Mouse (Mus musculus): ENCODE data around the gene Epgn. TPM values are rescaled to one million over a fixed set of nuclear protein-coding genes. Genes with fewer than 3 reads are reported as not detected.

Gene Epgn
- total and polyA plus RNA-seq, 3 experiments: not detected

GRCm38 (mm10) chr5:91023114-91023513 lies 4.2 kb upstream of the Epgn start:
- Histone ChIP-seq H3K4me1 (ENCODE audit: control insufficient read depth in 1 of 2, insufficient read depth in 2 of 2, low read length in 2 of 2) (no peaks in the 10 kb centered on the region), H3K27ac (ENCODE audit: control insufficient read depth, low read depth, low read length) (no peak overlapping the region), H3K79me2 (ENCODE audit: control insufficient read depth, insufficient read depth, low read length, poor library complexity) (no peaks in the 10 kb centered on the region), H3K36me3 (ENCODE audit: control insufficient read depth in 1 of 2, insufficient read depth in 2 of 2, low read length in 2 of 2) (no peaks in the 10 kb centered on the region), H3K4me3 (ENCODE audit: control insufficient read depth in 1 of 2, insufficient read depth in 1 of 2, low read depth in 2 of 2, low read length in 2 of 2) (no peak overlapping the region), H3K9ac (ENCODE audit: control insufficient read depth, low read depth, low read length, poor library complexity, severe bottlenecking) (no peak overlapping the region), H3K27me3 (ENCODE audit: control insufficient read depth in 1 of 2, insufficient read depth in 2 of 2, low read length in 2 of 2) (no peaks in the 10 kb centered on the region), H3K9me3 (replicated peaks; ENCODE audit: insufficient read depth, low read length) (no peaks in the 10 kb centered on the region)
- no peak for DNase-seq (ENCODE audit: low read depth, low spot score)
- no peak for TF ChIP-seq MYB (IDR thresholded peaks at IDR 0.05; ENCODE audit: low read depth, low read length)
- no peak for TF ChIP-seq TBP (IDR thresholded peaks at IDR 0.05; ENCODE audit: low read depth, low read length)
- TF ChIP-seq POLR2A (IDR thresholded peaks at IDR 0.05; ENCODE audit: control insufficient read depth in 1 of 2, insufficient read depth in 1 of 2, low read depth in 1 of 2, low read length in 2 of 2, poor library complexity in 1 of 2): no peak
- TF ChIP-seq USF1 (IDR thresholded peaks at IDR 0.05; ENCODE audit: low read depth, low read length): no peak
- TF ChIP-seq CTCF (IDR thresholded peaks at IDR 0.05 in 2 of 3, conservative IDR thresholded peaks at IDR 0.05 in 1 of 3; ENCODE audit: control insufficient read depth in 1 of 3, insufficient read depth in 1 of 3, low read depth in 2 of 3, low read length in 3 of 3, poor library complexity in 1 of 3, severe bottlenecking in 1 of 3): no peak
- TF ChIP-seq POLR2AphosphoS2 (IDR thresholded peaks at IDR 0.05; ENCODE audit: low read length): no peak
- TF ChIP-seq NELFE (IDR thresholded peaks at IDR 0.05; ENCODE audit: low read depth, low read length): no peak
- no peak for TF ChIP-seq TCF12 (IDR thresholded peaks at IDR 0.05; ENCODE audit: low read depth, low read length)
- no peak for TF ChIP-seq HCFC1 (IDR thresholded peaks at IDR 0.05; ENCODE audit: low read depth, low read length)
- TF ChIP-seq KAT2A (conservative IDR thresholded peaks at IDR 0.05; ENCODE audit: low read depth, low read length): no peak
- TF ChIP-seq UBTF (IDR thresholded peaks at IDR 0.05; ENCODE audit: borderline replicate concordance, insufficient read depth, low read depth, low read length): no peak
- no peak for TF ChIP-seq MEF2A (IDR thresholded peaks at IDR 0.05; ENCODE audit: extremely low read depth, insufficient replicate concordance, low read depth, low read length, poor library complexity, severe bottlenecking)
- no peak for TF ChIP-seq MAZ (IDR thresholded peaks at IDR 0.05; ENCODE audit: low read depth, low read length)
- TF ChIP-seq ZC3H11A (IDR thresholded peaks at IDR 0.05; ENCODE audit: low read depth, low read length): no peak

GRCm38 (mm10) chr5:91027840-91028239 lies 576 bp downstream of the Epgn start:
- no peak for TF ChIP-seq ELF1 (IDR thresholded peaks at IDR 0.05; ENCODE audit: low read depth, low read length)
- no peak for TF ChIP-seq MEF2A (IDR thresholded peaks at IDR 0.05; ENCODE audit: extremely low read depth, insufficient replicate concordance, low read depth, low read length, poor library complexity, severe bottlenecking)
- no peak for TF ChIP-seq TBP (IDR thresholded peaks at IDR 0.05; ENCODE audit: low read depth, low read length)
- no peak for TF ChIP-seq NRF1 (IDR thresholded peaks at IDR 0.05; ENCODE audit: insufficient read depth, low read depth, low read length, poor library complexity, severe bottlenecking)
- TF ChIP-seq BHLHE40 (IDR thresholded peaks at IDR 0.05; ENCODE audit: borderline replicate concordance, low read depth, low read length): no peak
- DNase-seq (ENCODE audit: low read depth, low spot score): no peak
- Histone ChIP-seq H3K79me2 (ENCODE audit: control insufficient read depth, insufficient read depth, low read length, poor library complexity) (no peaks in the 10 kb centered on the region), H3K27ac (ENCODE audit: control insufficient read depth, low read depth, low read length) (no peak overlapping the region), H3K27me3 (ENCODE audit: control insufficient read depth in 1 of 2, insufficient read depth in 2 of 2, low read length in 2 of 2) (no peaks in the 10 kb centered on the region), H3K9me3 (replicated peaks; ENCODE audit: insufficient read depth, low read length) (no peaks in the 10 kb centered on the region), H3K36me3 (ENCODE audit: control insufficient read depth in 1 of 2, insufficient read depth in 2 of 2, low read length in 2 of 2) (no peaks in the 10 kb centered on the region), H3K9ac (ENCODE audit: control insufficient read depth, low read depth, low read length, poor library complexity, severe bottlenecking) (no peak overlapping the region), H3K4me3 (ENCODE audit: control insufficient read depth in 1 of 2, insufficient read depth in 1 of 2, low read depth in 2 of 2, low read length in 2 of 2) (no peak overlapping the region), H3K4me1 (ENCODE audit: control insufficient read depth in 1 of 2, insufficient read depth in 2 of 2, low read length in 2 of 2) (no peaks in the 10 kb centered on the region)

Measured in MEL (cell line).